Mouse (Mus musculus): ENCODE data around the gene Tom1l1. TPM values are rescaled to one million over a fixed set of nuclear protein-coding genes. Genes with fewer than 3 reads are reported as not detected.

The Tom1l1 gene
- total and polyA plus RNA-seq, 3 experiments: 25.4 to 41.3 TPM; not detected in 1

DNA sequence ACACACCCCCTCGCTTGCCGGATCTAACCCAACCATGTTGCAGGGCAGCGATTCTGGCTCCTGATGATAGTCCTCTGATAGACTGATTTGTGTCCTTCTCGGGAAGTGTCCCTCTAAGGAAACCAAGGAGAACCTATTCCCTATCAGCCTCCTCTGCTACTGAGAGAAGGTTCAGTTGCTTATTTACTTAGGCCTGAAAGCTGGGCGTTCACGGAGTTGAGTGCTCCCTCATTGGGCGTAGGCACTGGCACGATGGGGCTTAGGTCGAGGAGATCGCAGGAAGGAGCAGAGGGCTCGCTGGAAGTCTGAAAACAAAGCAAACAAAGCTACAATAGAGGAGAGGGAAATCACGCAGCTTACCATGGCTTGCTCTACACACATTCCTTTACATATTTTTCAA, 30.6 kb downstream of the Tom1l1 start:
- no peak for DNase-seq (ENCODE audit: low read depth, low spot score)
- peaks cover 11 to 16% of the 10 kb centered on the region in 2 experiments for H3K4me1 ChIP-seq (ENCODE audit: control insufficient read depth in 1 of 2, insufficient read depth in 2 of 2, low read length in 2 of 2)
- H3K4me3 ChIP-seq (ENCODE audit: control insufficient read depth in 1 of 2, insufficient read depth in 1 of 2, low read depth in 2 of 2, low read length in 2 of 2): no peak overlapping the region
- H3K36me3 ChIP-seq (ENCODE audit: control insufficient read depth in 1 of 2, insufficient read depth in 2 of 2, low read length in 2 of 2): peaks cover 15 to 23% of the 10 kb centered on the region in 2 experiments
- TF ChIP-seq POLR2AphosphoS2 (IDR thresholded peaks at IDR 0.05; ENCODE audit: low read length) (no peak), GATA1 (IDR thresholded peaks at IDR 0.05; ENCODE audit: low read depth, low read length) (no peak), USF2 (IDR thresholded peaks at IDR 0.05; ENCODE audit: borderline replicate concordance in 1 of 2, insufficient read depth in 1 of 2, low read depth in 1 of 2, low read length in 2 of 2) (no peak), SMC3 (IDR thresholded peaks at IDR 0.05; ENCODE audit: low read depth, low read length) (no peak), SIN3A (IDR thresholded peaks at IDR 0.05; ENCODE audit: low read length) (no peak), E2F4 (IDR thresholded peaks at IDR 0.05; ENCODE audit: borderline replicate concordance, low read depth, low read length) (no peak), HCFC1 (IDR thresholded peaks at IDR 0.05; ENCODE audit: low read depth, low read length) (no peak), ZC3H11A (IDR thresholded peaks at IDR 0.05; ENCODE audit: low read depth, low read length) (no peak), NELFE (IDR thresholded peaks at IDR 0.05; ENCODE audit: low read depth, low read length) (no peak), NRF1 (IDR thresholded peaks at IDR 0.05; ENCODE audit: insufficient read depth, low read depth, low read length, poor library complexity, severe bottlenecking) (no peak), JUND (IDR thresholded peaks at IDR 0.05; ENCODE audit: low read depth, low read length) (no peak), RCOR1 (IDR thresholded peaks at IDR 0.05; ENCODE audit: low read depth, low read length) (no peak), TCF12 (IDR thresholded peaks at IDR 0.05; ENCODE audit: low read depth, low read length) (no peak), CHD1 (IDR thresholded peaks at IDR 0.05; ENCODE audit: low read depth, low read length) (no peak), CTCF (IDR thresholded peaks at IDR 0.05 in 2 of 3, conservative IDR thresholded peaks at IDR 0.05 in 1 of 3; ENCODE audit: control insufficient read depth in 1 of 3, insufficient read depth in 1 of 3, low read depth in 2 of 3, low read length in 3 of 3, poor library complexity in 1 of 3, severe bottlenecking in 1 of 3) (no peak)
- no peaks in the 10 kb centered on the region for H3K27me3 ChIP-seq (ENCODE audit: control insufficient read depth in 1 of 2, insufficient read depth in 2 of 2, low read length in 2 of 2)
- no peaks in the 10 kb centered on the region for H3K9me3 ChIP-seq (replicated peaks; ENCODE audit: insufficient read depth, low read length)
- no peak overlapping the region for H3K27ac ChIP-seq (ENCODE audit: control insufficient read depth, low read depth, low read length)
- H3K79me2 ChIP-seq (ENCODE audit: control insufficient read depth, insufficient read depth, low read length, poor library complexity): no peaks in the 10 kb centered on the region
- no peak overlapping the region for H3K9ac ChIP-seq (ENCODE audit: control insufficient read depth, low read depth, low read length, poor library complexity, severe bottlenecking)

DNA sequence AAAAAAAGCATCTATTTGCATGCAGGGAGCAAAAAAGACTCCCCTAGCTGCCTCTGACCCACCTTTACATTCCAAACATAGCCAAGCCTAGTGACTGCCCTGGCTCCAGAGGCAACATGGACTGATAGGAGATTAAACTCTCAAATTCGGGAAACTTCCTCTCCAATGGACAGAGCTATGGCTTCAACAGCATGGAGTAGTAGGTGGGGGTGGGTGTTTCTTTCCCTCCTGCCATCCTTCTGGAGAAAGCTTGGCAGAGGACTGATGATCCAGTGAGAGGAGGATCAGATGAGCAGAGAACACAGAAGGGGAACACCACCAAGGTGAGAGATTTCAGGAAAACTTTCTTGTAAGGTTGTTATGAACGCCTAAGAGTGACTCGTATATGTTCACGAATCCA, 35.6 kb downstream of the Tom1l1 start:
- no peak overlapping the region for H3K4me3 ChIP-seq (ENCODE audit: control insufficient read depth in 1 of 2, insufficient read depth in 1 of 2, low read depth in 2 of 2, low read length in 2 of 2)
- H3K27ac ChIP-seq (ENCODE audit: control insufficient read depth, low read depth, low read length): no peak overlapping the region
- H3K9ac ChIP-seq (ENCODE audit: control insufficient read depth, low read depth, low read length, poor library complexity, severe bottlenecking): no peak overlapping the region
- H3K27me3 ChIP-seq (ENCODE audit: control insufficient read depth in 1 of 2, insufficient read depth in 2 of 2, low read length in 2 of 2): no peaks in the 10 kb centered on the region
- no peak for DNase-seq (ENCODE audit: low read depth, low spot score)
- H3K4me1 ChIP-seq (ENCODE audit: control insufficient read depth in 1 of 2, insufficient read depth in 2 of 2, low read length in 2 of 2): peaks cover 0 to 12% of the 10 kb centered on the region in 2 experiments; a peak in 3 of 4 replicates
- no peaks in the 10 kb centered on the region for H3K79me2 ChIP-seq (ENCODE audit: control insufficient read depth, insufficient read depth, low read length, poor library complexity)
- TF ChIP-seq POLR2AphosphoS2 (IDR thresholded peaks at IDR 0.05; ENCODE audit: low read length) (no peak), EP300 (IDR thresholded peaks at IDR 0.05; ENCODE audit: low read depth in 1 of 2, low read length in 2 of 2) (no peak), GABPA (IDR thresholded peaks at IDR 0.05; ENCODE audit: low read depth, low read length) (no peak), ZNF384 (IDR thresholded peaks at IDR 0.05; ENCODE audit: low read depth, low read length) (no peak), USF1 (IDR thresholded peaks at IDR 0.05; ENCODE audit: low read depth, low read length) (no peak), MAFK (IDR thresholded peaks at IDR 0.05; ENCODE audit: borderline replicate concordance, low read depth, low read length) (no peak), USF2 (IDR thresholded peaks at IDR 0.05; ENCODE audit: borderline replicate concordance in 1 of 2, insufficient read depth in 1 of 2, low read depth in 1 of 2, low read length in 2 of 2) (no peak), POLR2A (IDR thresholded peaks at IDR 0.05; ENCODE audit: control insufficient read depth in 1 of 2, insufficient read depth in 1 of 2, low read depth in 1 of 2, low read length in 2 of 2, poor library complexity in 1 of 2) (no peak), TBP (IDR thresholded peaks at IDR 0.05; ENCODE audit: low read depth, low read length) (no peak), ZMIZ1 (IDR thresholded peaks at IDR 0.05; ENCODE audit: low read depth, low read length) (no peak)
- peaks cover 19 to 25% of the 10 kb centered on the region in 2 experiments for H3K36me3 ChIP-seq (ENCODE audit: control insufficient read depth in 1 of 2, insufficient read depth in 2 of 2, low read length in 2 of 2)
- no peaks in the 10 kb centered on the region for H3K9me3 ChIP-seq (replicated peaks; ENCODE audit: insufficient read depth, low read length)
